Mouse (Mus musculus): ENCODE results near the gene Ralgps1.

Gene Ralgps1

GRCm38 (mm10) chr2:33089356-33090032 lies 281.8 kb downstream of the Ralgps1 start:
- DNase-seq (ENCODE audit: low read depth in 2 of 2, low spot score in 2 of 2) = no peak

GRCm38 (mm10) chr2:33086671-33087363 lies 284.5 kb downstream of the Ralgps1 start:
- no peak for DNase-seq (ENCODE audit: low read depth in 2 of 2, low spot score in 2 of 2)

- DNase-seq (ENCODE audit: low read depth in 2 of 2, low spot score in 2 of 2) = no peak
These were observed 285.2 kb downstream of the Ralgps1 start for GRCm38 (mm10) chr2:33086016-33086596.

- no peak for DNase-seq (ENCODE audit: low read depth in 2 of 2, low spot score in 2 of 2)
These were observed 287.1 kb downstream of the Ralgps1 start for GRCm38 (mm10) chr2:33084221-33084620.

Data from CD8-positive naive resting alpha-beta T cell, adult 2 months (primary cell).